Mouse (Mus musculus) kidney, adult 2 months (tissue): ENCODE measurements at regions not wholly inside any gene's neighbourhood (a gene's known extent, or its start where the extent isn't known, plus 50 kb on each side); places are given as distances from the start of the nearest gene placed in this dataset.
A peak's percentile ranks its signal among the peaks of the same experiment; 100 is the strongest.

Experiments
- CTCF ChIP-seq: fragments of 200-500 bp; conservative IDR thresholded peaks from 2 replicates; pipeline ENCODE4 v1.5.1; 2011; ENCODE audit warnings: low read depth, mild to moderate bottlenecking, control low read depth, low read length, moderate library complexity, mixed read lengths; ENCODE audit not compliant: insufficient read depth, insufficient read length
- POLR2A ChIP-seq: fragments of 200-500 bp; IDR thresholded peaks from one replicate; pipeline ENCODE4 v1.6.1; 2011; ENCODE audit warnings: low read depth, low read length, control low read depth

DNA sequence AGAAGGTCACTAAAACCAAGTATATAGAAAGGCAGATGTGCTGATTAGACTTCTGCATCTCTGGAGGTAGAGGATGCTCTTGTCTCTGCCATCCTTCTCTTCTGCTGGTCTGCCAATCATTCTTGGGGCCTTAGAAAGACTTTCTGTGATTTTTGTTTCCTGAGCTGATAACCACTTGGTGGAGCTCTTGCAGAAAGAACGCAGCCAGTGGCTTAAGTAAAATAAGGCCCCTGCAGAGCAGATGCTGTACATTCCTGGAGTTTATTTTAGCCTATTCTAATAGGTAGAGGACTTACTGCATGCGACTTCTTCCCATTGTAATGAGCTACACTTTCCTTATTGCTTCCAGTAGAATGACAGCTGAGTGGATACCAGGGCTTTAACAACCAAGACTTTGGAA is 58.8 kb upstream of the Prdm9 start:
- TF ChIP-seq CTCF (peak; percentile 39), POLR2A (no peak)
